In the genomic region with DNA sequence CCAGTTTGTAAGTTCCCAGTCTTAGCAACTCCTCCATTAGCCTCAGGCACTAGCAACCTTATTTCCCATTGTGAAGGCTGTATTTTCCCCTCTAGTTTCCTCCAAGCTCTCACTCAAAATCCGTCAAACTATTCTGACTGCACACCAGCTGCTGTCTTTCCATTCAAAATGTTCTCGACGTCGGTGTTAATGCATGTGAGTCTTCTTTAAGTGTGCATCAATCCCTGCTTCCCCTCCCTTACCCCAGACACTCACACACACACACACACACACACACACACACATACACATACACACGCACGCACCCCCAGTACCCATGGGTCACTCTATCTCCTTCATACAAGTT, we compare ENCODE assay signal across 8 mouse cellular contexts. TPM values are rescaled to one million over a fixed set of nuclear protein-coding genes. Genes with fewer than 3 reads are reported as not detected.
A peak's percentile ranks its signal among the peaks of the same experiment; 100 is the strongest.
DNase-seq lines count a peak whose midpoint lies in the region; ATAC-seq and TF ChIP-seq lines count a peak whose summit lies in the region.

No protein-coding gene starts in this region.

- H3K4me1 ChIP-seq in limb, embryonic 14.5 days (ENCODE audit: control insufficient read depth, insufficient read depth, low read length) = peaks cover 9% of the 10 kb centered on the region
- H3K4me1 ChIP-seq in stomach, embryonic 15.5 days = peaks cover 3% of the 10 kb centered on the region; the same call in 1 of the 2 replicates

- DNase-seq in adrenal gland, postnatal 25 days = peak; percentile 2
- no peak for DNase-seq in adrenal gland, postnatal 36 days
- peak; percentile 1 for DNase-seq in spleen, adult 12 weeks (ENCODE audit: low spot score)
- no peak for DNase-seq in spleen, adult 18-20 months
- DNase-seq in limb, embryonic 14.5 days (ENCODE audit: low spot score) = no peak
- DNase-seq in adrenal gland, adult 2 months = no peak

- H3K9me3 ChIP-seq in limb, embryonic 14.5 days (ENCODE audit: control insufficient read depth, low read length) = no peaks in the 10 kb centered on the region
- no peaks in the 10 kb centered on the region for H3K9me3 ChIP-seq in stomach, embryonic 15.5 days

- no peak for ATAC-seq in limb, embryonic 14.5 days (ENCODE audit: low FRiP score, low read depth)
- ATAC-seq in stomach, embryonic 15.5 days (ENCODE audit: insufficient read depth, low FRiP score, low read depth) = no peak
- ATAC-seq in megakaryocyte progenitor cell, adult 5-6 weeks (replicated peaks; ENCODE audit: poor library complexity) = no peak

- no peak for TF ChIP-seq POLR2A in limb, embryonic 14.5 days (IDR thresholded peaks at IDR 0.05; ENCODE audit: borderline replicate concordance, extremely low read depth, insufficient read depth, insufficient read length)

- no peaks in the 10 kb centered on the region for H3K27me3 ChIP-seq in limb, embryonic 14.5 days (ENCODE audit: control insufficient read depth, insufficient read depth, low read length)
- no peaks in the 10 kb centered on the region for H3K27me3 ChIP-seq in stomach, embryonic 15.5 days (replicated peaks)

- 5% methylated on average over 6 of the region's 6 CpGs for WGBS in limb, embryonic 14.5 days
- WGBS in stomach, embryonic 15.5 days = 2% methylated on average over 6 of the region's 6 CpGs

- peak overlapping the region; percentile 89 for H3K4me3 ChIP-seq in limb, embryonic 14.5 days (replicated peaks; ENCODE audit: low read length)
- H3K4me3 ChIP-seq in stomach, embryonic 15.5 days (replicated peaks) = peak overlapping the region; percentile 97

- peak overlapping the region; percentile 69 for H3K4me2 ChIP-seq in limb, embryonic 14.5 days (replicated peaks; ENCODE audit: low read depth, low read length, severe bottlenecking)
- peak overlapping the region; percentile 77 for H3K4me2 ChIP-seq in stomach, embryonic 15.5 days

- H3K27ac ChIP-seq in limb, embryonic 14.5 days (replicated peaks; ENCODE audit: low read depth, low read length) = peak overlapping the region; percentile 95; the same call in 1 of the 2 replicates
- peak overlapping the region; percentile 100 for H3K27ac ChIP-seq in stomach, embryonic 15.5 days

- H3K36me3 ChIP-seq in limb, embryonic 14.5 days (ENCODE audit: control insufficient read depth, insufficient read depth, low read length) = 0 out of 2 replicates have a peak, but pooled peaks cover 2% of the 10 kb centered on the region
- H3K36me3 ChIP-seq in stomach, embryonic 15.5 days = no peaks in the 10 kb centered on the region

- H3K9ac ChIP-seq in limb, embryonic 14.5 days (ENCODE audit: low read depth, low read length, severe bottlenecking) = peak overlapping the region; percentile 96
- H3K9ac ChIP-seq in stomach, embryonic 15.5 days = peak overlapping the region; percentile 93

RNA-seq across cellular contexts. Expression of a gene that starts 1.1 kb away (rescaled TPM):
- 68.2 and 70.2 TPM in 2 replicates for total RNA-seq in adrenal gland, postnatal 25 days (2021)
- total RNA-seq in adrenal gland, postnatal 36 days (2021) = 10 to 100 TPM; 55.2 to 69.1 TPM
- 37.3 and 42.9 TPM in 2 replicates for polyA plus RNA-seq in limb, embryonic 14.5 days (2012; rRNA removed)
- 30.0 and 33.2 TPM in 2 replicates for polyA plus RNA-seq in limb, embryonic 14.5 days (2014; fragmentation: Nextera tagmentation; extraction: Ambion mirVana)
- polyA plus RNA-seq in stomach, embryonic 15.5 days (2015; fragmentation: Nextera tagmentation; extraction: Ambion mirVana) = 22.8 and 27.5 TPM in 2 replicates
- 10 to 100 TPM; 48.8 to 82.2 TPM for total RNA-seq in adrenal gland, adult 2 months (2021)
- polyA plus RNA-seq in adrenal gland, adult 2 months (2012; rRNA removed) = 34.4 and 43.5 TPM in 2 replicates
- 93.7 and 94.2 TPM in 2 replicates for total RNA-seq in megakaryocyte progenitor cell, adult 5-6 weeks (2015)
- 21.4 and 21.8 TPM in 2 replicates for total RNA-seq in megakaryocyte progenitor cell, adult 5-6 weeks (2017)

RNA-seq across cellular contexts. Expression of a gene that starts 53.4 kb away (rescaled TPM):
- 0.76 and 1.2 TPM in 2 replicates for total RNA-seq in adrenal gland, postnatal 25 days (2021)
- total RNA-seq in adrenal gland, postnatal 36 days (2021) = 1 to 10 TPM in 1 of 2 experiments, under 1 TPM in 1; 0.93 to 1.2 TPM
- 2.0 and 2.3 TPM in 2 replicates for polyA plus RNA-seq in limb, embryonic 14.5 days (2012; rRNA removed)
- polyA plus RNA-seq in limb, embryonic 14.5 days (2014; fragmentation: Nextera tagmentation; extraction: Ambion mirVana) = 1.4 and 1.6 TPM in 2 replicates
- polyA plus RNA-seq in stomach, embryonic 15.5 days (2015; fragmentation: Nextera tagmentation; extraction: Ambion mirVana) = 1.5 and 2.4 TPM in 2 replicates
- 1 to 10 TPM in 1 of 2 experiments, under 1 TPM in 1; 0.78 to 1.1 TPM for total RNA-seq in adrenal gland, adult 2 months (2021)
- polyA plus RNA-seq in adrenal gland, adult 2 months (2012; rRNA removed) = 0.84 and 1.0 TPM in 2 replicates
- 0.20 TPM in 1 of 2 replicates, not detected in the other for total RNA-seq in megakaryocyte progenitor cell, adult 5-6 weeks (2015)
- 0.21 TPM in 1 of 2 replicates, not detected in the other for total RNA-seq in megakaryocyte progenitor cell, adult 5-6 weeks (2017)

Comparison
In these comparisons a context has a peak if more than half of its experiments do, and no peak if none do; other contexts are left out.
1. DNase-seq: peak in adrenal gland, postnatal 25 days (single experiment) and spleen, adult 12 weeks (single experiment); none in adrenal gland, postnatal 36 days (0 of 2), spleen, adult 18-20 months (0 of 2), limb, embryonic 14.5 days (single experiment) and adrenal gland, adult 2 months (single experiment).